Mouse (Mus musculus) adrenal gland, postnatal 4 days (tissue): ENCODE results near the gene Slc22a17. TPM values are rescaled to one million over a fixed set of nuclear protein-coding genes. Genes with fewer than 3 reads are reported as not detected.

ENCODE experiments used
- DNase-seq, 2 experiments: peaks; one replicate each; pipeline ENCODE4 v3.0.0; 2021 to 2022; ENCODE audit warnings: low spot score in 2 of 2, mixed read lengths in 2 of 2
- total RNA-seq, 2 experiments: library from RNA; stranded (reverse); gene quantifications; 2 replicates each; pipeline ENCODE4 v1.2.3; 2021

Slc22a17 gene
- total RNA-seq, 2 experiments from 2014 or later, result 63.7 to 68.4 TPM

- DNase-seq, result no peak
Measured at GRCm38 (mm10) chr14:54940176-54940530, 27.2 kb upstream of the Slc22a17 start.

- DNase-seq, result peak; percentile 30 to 38
Measured at GRCm38 (mm10) chr14:54939434-54940175, 26.7 kb upstream of the Slc22a17 start.

GRCm38 (mm10) chr14:54938431-54939219, 25.7 kb upstream of the Slc22a17 start:
- DNase-seq, result no peak

GRCm38 (mm10) chr14:54937361-54938182, 24.6 kb upstream of the Slc22a17 start:
- DNase-seq, result no peak

- no peak for DNase-seq
Measured at GRCm38 (mm10) chr14:54936831-54937160, 23.9 kb upstream of the Slc22a17 start.

- no peak for DNase-seq
Measured at GRCm38 (mm10) chr14:54935904-54936830, 23.2 kb upstream of the Slc22a17 start, which contains the start of gene Cmtm5. Gene Cmtm5 (plus strand): TSS chr14:54936261.

GRCm38 (mm10) chr14:54932645-54933150, 19.8 kb upstream of the Slc22a17 start, which contains the start of gene Il25:
Gene Il25 (plus strand): TSS chr14:54932695.
- DNase-seq, result no peak

GRCm38 (mm10) chr14:54930431-54930830, 17.5 kb upstream of the Slc22a17 start:
- DNase-seq, result no peak

GRCm38 (mm10) chr14:54929801-54930200, 16.9 kb upstream of the Slc22a17 start:
- DNase-seq, result no peak

- no peak for DNase-seq
Measured at GRCm38 (mm10) chr14:54927296-54927695, 14.4 kb upstream of the Slc22a17 start.

- DNase-seq, result no peak
Measured at GRCm38 (mm10) chr14:54926401-54927158, 13.6 kb upstream of the Slc22a17 start.

GRCm38 (mm10) chr14:54925349-54926342, 12.7 kb upstream of the Slc22a17 start, which contains the start of gene Efs:
Gene Efs (minus strand): TSS chr14:54926126.
- peak in 1 of 2 experiments; percentile 15 for DNase-seq

GRCm38 (mm10) chr14:54924641-54925348, 11.9 kb upstream of the Slc22a17 start:
- no peak for DNase-seq

GRCm38 (mm10) chr14:54920076-54920685, 7.2 kb upstream of the Slc22a17 start:
- no peak for DNase-seq

- DNase-seq, result no peak
Measured at GRCm38 (mm10) chr14:54913343-54913742, 411 bp upstream of the Slc22a17 start.

- no peak for DNase-seq
Measured at GRCm38 (mm10) chr14:54912109-54912850, 652 bp downstream of the Slc22a17 start.
